Mouse (Mus musculus) lung, postnatal 0 days (tissue): ENCODE measurements around the gene Trnau1ap. TPM values are rescaled to one million over a fixed set of nuclear protein-coding genes. Genes with fewer than 3 reads are reported as not detected.

Experiments used
- ATAC-seq: fragments of 200-750 bp; cut with Nextera tagmentation; 2 replicates; pipeline ENCODE4 v1.8.0; 2017; ENCODE audit warnings: moderate library complexity
- DNase-seq: peaks from one replicate; pipeline ENCODE4 v3.0.0-alpha.2; 2016; ENCODE audit warnings: low spot score
- H3K27ac ChIP-seq: fragments of 300-500 bp; sonication (generic); 2 replicates; pipeline ENCODE4 v1.5.1; 2014; ENCODE audit warnings: antibody characterized with exemption, mild to moderate bottlenecking, low read length, mixed read lengths
- H3K27me3 ChIP-seq: fragments of 300-500 bp; sonication (generic); replicated peaks from 2 replicates; pipeline ENCODE4 v1.6.1; 2014; ENCODE audit warnings: low read length, mixed read lengths; ENCODE audit not compliant: insufficient read depth
- H3K36me3 ChIP-seq: fragments of 300-500 bp; sonication (generic); 2 replicates; pipeline ENCODE4 v1.6.1; 2014; ENCODE audit warnings: low read length, mixed read lengths; ENCODE audit not compliant: insufficient read depth
- H3K4me1 ChIP-seq: fragments of 300-500 bp; sonication (generic); 2 replicates; pipeline ENCODE4 v1.6.1; 2014; ENCODE audit warnings: antibody characterized with exemption, low read depth, low read length, mixed read lengths; ENCODE audit not compliant: insufficient read depth
- H3K4me2 ChIP-seq: fragments of 300-500 bp; sonication (generic); replicated peaks from 2 replicates; pipeline ENCODE4 v1.6.1; 2014; ENCODE audit warnings: low read depth, mild to moderate bottlenecking, low read length, moderate library complexity, mixed read lengths
- H3K4me3 ChIP-seq: fragments of 300-500 bp; sonication (generic); 2 replicates; pipeline ENCODE4 v1.5.1; 2014; ENCODE audit warnings: low read depth, low read length
- H3K9ac ChIP-seq: fragments of 300-500 bp; sonication (generic); replicated peaks from 2 replicates; pipeline ENCODE4 v1.6.1; 2014; ENCODE audit warnings: low read depth, mild to moderate bottlenecking
- H3K9me3 ChIP-seq: fragments of 300-500 bp; sonication (generic); 2 replicates; pipeline ENCODE4 v1.6.1; 2016; ENCODE audit warnings: low read length, mixed read lengths
- CTCF ChIP-seq: IDR thresholded peaks from 2 replicates; pipeline ENCODE4 v1.5.1; 2016; ENCODE audit warnings: antibody characterized with exemption, mild to moderate bottlenecking
- EP300 ChIP-seq: IDR thresholded peaks from 2 replicates; pipeline ENCODE4 v1.6.1; 2016; ENCODE audit warnings: antibody characterized with exemption, mild to moderate bottlenecking, control low read depth
- whole genome bisulfite sequencing: fragments of 180-500 bp; shearing (Covaris S2); extraction: QIAGEN DNeasy Blood & Tissue Kit; methylation state at CpG from one replicate; pipeline ENCODE4 v1.1.7; 2014; 5-methylcytosine and 5-hydroxymethylcytosine counted together
- polyA plus RNA-seq: library from polyadenylated mRNA; unstranded; fragments of >200 nt; fragmentation: Nextera tagmentation; extraction: Ambion mirVana; gene quantifications from 2 replicates; pipeline ENCODE4 v1.2.1, GENCODE M21; 2015

Gene Trnau1ap
- 49.8 and 52.9 TPM in 2 replicates for polyA plus RNA-seq

DNA sequence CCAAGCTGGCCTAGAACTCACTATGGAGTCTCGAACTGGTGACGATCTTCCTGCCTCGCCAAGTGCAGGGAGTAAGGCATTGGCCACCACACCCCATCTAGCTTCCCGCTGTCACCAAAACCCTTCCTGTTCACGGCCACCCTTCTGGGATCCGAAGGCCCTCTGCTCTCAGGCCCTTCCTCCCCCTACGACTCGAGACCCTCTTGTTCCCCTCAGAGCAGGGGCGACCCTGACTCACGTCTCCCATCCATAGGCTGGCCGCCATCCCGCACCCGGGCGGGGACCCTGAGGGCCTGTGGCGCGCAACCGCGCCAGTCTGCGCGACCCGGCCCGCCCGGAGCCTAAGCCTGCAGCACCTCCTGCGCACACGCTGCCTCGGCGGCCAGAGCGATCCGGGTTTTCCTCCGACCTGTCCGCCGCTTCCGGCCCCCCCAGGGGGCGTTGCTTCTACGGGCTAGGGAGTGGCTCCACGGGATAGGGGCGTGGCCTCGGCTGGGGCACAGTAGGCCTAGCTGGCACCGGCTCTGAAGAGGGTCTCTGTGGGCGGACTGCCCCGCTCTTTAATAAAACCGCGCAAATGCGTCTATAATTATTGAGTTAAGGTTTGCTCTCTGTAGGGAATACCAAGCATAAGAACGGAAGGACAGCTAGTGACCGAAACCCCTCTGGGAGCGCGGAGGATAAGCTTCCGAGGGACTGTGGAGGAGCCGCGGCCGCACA lies at the start of gene Trnau1ap:
TSS of gene Trnau1ap (minus strand) at position 424 of the 720 bp plus-strand sequence.
- peak within 1 kb of the TSS; percentile 86 for H3K27ac ChIP-seq
- no peaks in the 10 kb centered on the region for H3K27me3 ChIP-seq
- H3K36me3 ChIP-seq, result 0 out of 2 replicates have a peak, but pooled peaks cover 6% of the 10 kb centered on the region
- under 1% methylated on average over 52 of the region's 52 CpGs for WGBS
- H3K4me1 ChIP-seq, result 0 out of 2 replicates have a peak, but pooled peaks cover 7% of the 10 kb centered on the region
- TF ChIP-seq CTCF (peak; percentile 45), EP300 (no peak)
- peak within 1 kb of the TSS; percentile 65 for H3K4me2 ChIP-seq
- DNase-seq, result peak; percentile 97
- peak within 1 kb of the TSS; percentile 64 for H3K9ac ChIP-seq
- peak; percentile 99 for ATAC-seq
- H3K9me3 ChIP-seq, result no peaks in the 10 kb centered on the region
- H3K4me3 ChIP-seq, result peak within 1 kb of the TSS; percentile 49

DNA sequence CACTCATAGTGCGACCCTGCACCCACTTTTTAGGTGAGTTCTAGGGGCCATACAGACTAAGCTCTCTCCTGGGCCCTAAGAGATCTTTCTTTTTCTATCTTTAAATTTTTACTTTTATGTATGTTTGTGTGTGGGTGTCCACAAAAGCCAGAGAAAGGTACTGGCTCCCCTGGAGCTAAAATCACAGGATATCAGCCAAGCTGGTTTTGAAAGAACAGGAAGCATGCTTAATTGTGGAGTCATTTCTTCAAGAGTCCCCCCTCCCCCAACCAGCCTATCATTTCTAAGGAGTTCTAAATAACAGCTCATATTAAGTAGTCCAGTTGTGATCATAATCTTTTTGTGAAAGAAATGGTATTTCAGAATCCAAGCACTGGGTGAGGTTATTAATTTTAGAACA lies 44.5 kb upstream of the Trnau1ap start:
- Histone ChIP-seq H3K27ac (no peak overlapping the region), H3K4me2 (no peak overlapping the region), H3K4me3 (no peak overlapping the region), H3K27me3 (no peaks in the 10 kb centered on the region), H3K36me3 (peaks cover 23% of the 10 kb centered on the region; the same call in 1 of the 2 replicates), H3K9me3 (no peaks in the 10 kb centered on the region), H3K4me1 (no peaks in the 10 kb centered on the region), H3K9ac (no peak overlapping the region)
- DNase-seq (no peak), ATAC-seq (no peak)
- TF ChIP-seq CTCF (no peak), EP300 (no peak)
- WGBS, result 95% methylated on average over 1 of the region's 1 CpGs

DNA sequence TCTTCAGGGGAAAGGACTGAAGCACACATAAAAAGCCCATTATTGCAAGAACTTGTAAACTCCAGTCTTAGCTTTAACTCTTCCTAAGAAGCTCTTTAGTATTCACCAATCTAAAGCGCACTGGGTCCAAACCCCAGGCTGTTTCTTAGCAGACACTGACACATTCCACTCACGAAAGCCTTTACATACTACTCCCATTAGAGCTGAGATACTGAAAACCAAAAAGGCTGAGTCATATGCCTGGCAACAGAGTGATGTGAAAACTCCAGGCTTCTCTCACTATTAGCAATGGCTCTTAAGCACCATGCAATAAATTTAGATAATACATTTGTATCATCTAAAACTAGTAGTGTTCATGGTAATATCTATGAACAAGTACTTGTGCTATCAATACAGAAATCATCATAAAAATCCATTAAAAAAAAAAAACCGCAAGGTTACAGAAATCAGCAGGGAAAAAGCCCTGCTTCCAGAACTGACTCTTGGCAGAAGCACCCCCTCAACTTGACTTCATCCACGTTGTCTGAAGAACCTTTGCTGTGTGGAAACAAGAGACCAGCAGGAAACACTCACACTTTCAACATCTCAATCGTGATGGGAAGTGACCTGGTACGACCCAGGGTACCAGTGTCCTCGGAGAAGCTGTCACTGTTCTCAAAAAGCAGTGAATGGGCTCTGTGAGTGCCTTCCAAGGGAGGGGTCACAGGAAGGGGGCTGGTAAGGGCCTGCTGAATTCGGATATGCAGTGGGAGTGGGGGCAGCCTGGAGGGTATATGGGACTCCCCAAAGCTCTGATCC lies 40.8 kb upstream of the Trnau1ap start:
- TF ChIP-seq CTCF (no peak), EP300 (peak; percentile 12; the same call in 1 of the 2 replicates)
- peak; percentile 60 for DNase-seq
- H3K27ac ChIP-seq, result 0 out of 2 replicates have a peak overlapping the region, but pooled peaks have one; percentile 20
- no peaks in the 10 kb centered on the region for H3K27me3 ChIP-seq
- no peaks in the 10 kb centered on the region for H3K9me3 ChIP-seq
- H3K36me3 ChIP-seq, result peaks cover 28% of the 10 kb centered on the region
- H3K4me2 ChIP-seq, result no peak overlapping the region
- H3K4me3 ChIP-seq, result no peak overlapping the region
- H3K9ac ChIP-seq, result no peak overlapping the region
- no peaks in the 10 kb centered on the region for H3K4me1 ChIP-seq
- WGBS, result 73% methylated on average over 8 of the region's 8 CpGs
- peak; percentile 44; the same call in 1 of the 2 replicates for ATAC-seq

DNA sequence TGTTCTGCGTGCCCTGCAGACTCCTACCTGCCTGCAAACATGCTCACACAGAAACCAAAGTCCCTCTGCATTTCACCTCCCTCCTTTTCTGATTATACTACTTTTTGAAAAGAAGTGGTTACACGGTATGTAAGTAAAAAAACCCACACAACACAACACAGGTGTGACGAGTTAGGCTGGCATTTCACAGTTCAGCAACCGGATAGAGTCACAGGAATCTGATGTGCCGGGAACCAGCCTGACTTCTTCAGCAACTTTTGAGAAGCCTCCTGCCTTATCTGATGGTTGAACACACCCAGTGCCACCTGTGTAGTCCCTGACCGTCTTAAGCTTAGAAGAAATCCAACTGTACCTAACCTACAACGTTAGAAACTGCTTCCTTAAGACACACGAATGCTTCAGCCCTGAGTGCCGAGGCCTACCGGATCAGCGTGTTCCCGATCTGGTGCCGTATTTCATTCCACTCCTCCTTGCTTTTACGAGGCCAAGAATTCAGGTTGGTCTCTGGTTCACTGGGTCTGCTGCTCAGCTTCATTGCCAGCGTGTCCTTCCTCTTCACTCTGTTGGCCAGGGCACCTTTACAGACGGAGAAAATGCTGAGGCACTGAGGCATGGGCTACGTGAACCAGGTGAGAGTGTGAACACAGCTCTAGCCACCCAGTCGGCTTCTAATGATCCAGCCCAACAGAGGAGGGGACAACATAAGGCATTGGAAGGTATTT lies 38.3 kb upstream of the Trnau1ap start:
- Histone ChIP-seq H3K4me2 (no peak overlapping the region), H3K27ac (no peak overlapping the region), H3K4me3 (no peak overlapping the region), H3K9me3 (no peaks in the 10 kb centered on the region), H3K27me3 (no peaks in the 10 kb centered on the region), H3K9ac (no peak overlapping the region), H3K36me3 (peaks cover 32% of the 10 kb centered on the region), H3K4me1 (no peaks in the 10 kb centered on the region)
- TF ChIP-seq CTCF, result no peak
- no peak for TF ChIP-seq EP300
- ATAC-seq (no peak), DNase-seq (no peak)
- WGBS, result 92% methylated on average over 18 of the region's 18 CpGs

DNA sequence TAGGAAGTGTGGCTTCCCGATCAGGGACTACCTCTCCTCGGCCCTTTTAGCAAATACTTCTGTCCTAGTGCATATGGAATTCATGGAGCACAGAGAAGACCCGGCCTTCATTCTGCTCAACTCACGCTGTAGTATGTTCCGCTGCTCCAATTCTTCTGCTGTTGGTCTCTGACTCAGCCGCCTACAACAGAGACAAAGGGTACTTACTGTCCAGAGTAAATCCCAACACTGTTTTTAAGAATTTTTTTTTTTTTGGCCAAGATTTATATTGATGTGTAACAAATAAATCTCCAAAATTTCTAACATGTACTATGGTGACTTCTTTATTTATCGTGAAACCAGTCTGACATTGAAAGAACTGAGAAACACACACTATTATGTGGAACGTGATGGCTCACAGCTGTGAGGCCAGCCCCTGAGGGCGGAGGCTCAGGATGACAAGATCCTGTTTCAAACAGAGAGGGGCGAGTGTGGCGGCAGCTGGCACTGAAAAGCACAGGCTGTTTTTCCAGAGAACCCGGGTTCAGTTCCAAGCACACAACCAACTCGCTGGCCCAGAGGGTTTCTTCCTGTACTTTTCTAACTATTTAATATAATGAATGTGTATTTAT lies 36.2 kb upstream of the Trnau1ap start:
- peak overlapping the region; percentile 66 for H3K27ac ChIP-seq
- no peak overlapping the region for H3K9ac ChIP-seq
- no peaks in the 10 kb centered on the region for H3K9me3 ChIP-seq
- no peaks in the 10 kb centered on the region for H3K27me3 ChIP-seq
- 60% methylated on average over 13 of the region's 13 CpGs for WGBS
- H3K4me1 ChIP-seq, result no peaks in the 10 kb centered on the region
- peaks cover 38% of the 10 kb centered on the region for H3K36me3 ChIP-seq
- ATAC-seq (peak; percentile 90), DNase-seq (peak; percentile 86)
- no peak overlapping the region for H3K4me2 ChIP-seq
- TF ChIP-seq EP300, result peak; percentile 42; the same call in 1 of the 2 replicates
- no peak for TF ChIP-seq CTCF
- no peak overlapping the region for H3K4me3 ChIP-seq
